Mouse (Mus musculus): ENCODE measurements around the gene Ppp1r26. TPM values are rescaled to one million over a fixed set of nuclear protein-coding genes. Genes with fewer than 3 reads are reported as not detected.
A peak's percentile ranks its signal among the peaks of the same experiment; 100 is the strongest.

Gene Ppp1r26
- polyA plus RNA-seq, 1 experiment from 2014 or later = 2.4 TPM

- no peaks in the 10 kb centered on the region for H3K27me3 ChIP-seq (ENCODE audit: insufficient read depth, low read length)
- no peak for TF ChIP-seq CTCF (IDR thresholded peaks at IDR 0.05; ENCODE audit: low read depth)
- no peaks in the 10 kb centered on the region for H3K4me1 ChIP-seq (replicated peaks; ENCODE audit: insufficient read depth, low read length)
- H3K36me3 ChIP-seq (ENCODE audit: insufficient read depth, low read length) = no peaks in the 10 kb centered on the region
- H3K4me3 ChIP-seq (replicated peaks; ENCODE audit: low read depth, low read length) = no peak overlapping the region
- no peak for DNase-seq (ENCODE audit: low spot score)
- H3K27ac ChIP-seq = no peak overlapping the region
- ATAC-seq (replicated peaks; ENCODE audit: low FRiP score, low read depth) = no peak
- WGBS = 95% methylated on average over 1 of the region's 1 CpGs
- no peak overlapping the region for H3K4me2 ChIP-seq (ENCODE audit: low read length)
- no peak overlapping the region for H3K9ac ChIP-seq (ENCODE audit: low read depth, low read length)
- no peaks in the 10 kb centered on the region for H3K9me3 ChIP-seq (replicated peaks; ENCODE audit: low read length)
Measured at GRCm38 (mm10) chr2:28416511-28416910, 30.1 kb upstream of the Ppp1r26 start.

DNA sequence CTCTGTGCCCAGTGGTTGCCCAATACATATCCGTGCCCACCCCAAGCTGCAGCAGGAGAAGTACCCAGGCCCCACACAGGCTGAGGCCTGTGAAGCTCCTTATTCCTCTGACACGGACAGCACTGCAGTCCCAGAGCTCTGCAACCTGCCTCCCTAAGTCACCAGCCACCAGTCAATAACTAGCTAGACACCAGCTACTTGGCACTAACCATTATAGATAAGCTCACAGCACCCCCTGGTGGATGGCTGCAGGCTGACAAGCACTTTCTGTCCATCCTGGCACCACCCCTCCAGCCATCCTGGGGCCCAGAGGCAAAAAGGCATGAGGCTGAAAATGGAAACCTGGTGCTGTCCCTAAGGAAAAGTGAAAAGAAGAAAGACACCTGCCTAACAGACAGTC, 28.6 kb upstream of the Ppp1r26 start:
- peak; percentile 91 for TF ChIP-seq CTCF (IDR thresholded peaks at IDR 0.05; ENCODE audit: low read depth)
- Histone ChIP-seq H3K27ac (no peak overlapping the region), H3K36me3 (ENCODE audit: insufficient read depth, low read length) (no peaks in the 10 kb centered on the region), H3K27me3 (ENCODE audit: insufficient read depth, low read length) (no peaks in the 10 kb centered on the region), H3K4me1 (replicated peaks; ENCODE audit: insufficient read depth, low read length) (no peaks in the 10 kb centered on the region), H3K9me3 (replicated peaks; ENCODE audit: low read length) (no peaks in the 10 kb centered on the region), H3K4me2 (ENCODE audit: low read length) (no peak overlapping the region), H3K9ac (ENCODE audit: low read depth, low read length) (no peak overlapping the region), H3K4me3 (replicated peaks; ENCODE audit: low read depth, low read length) (no peak overlapping the region)
- ATAC-seq (replicated peaks; ENCODE audit: low FRiP score, low read depth) = peak; percentile 33; the same call in 1 of the 2 replicates
- DNase-seq (ENCODE audit: low spot score) = peak; percentile 92
- WGBS = 42% methylated on average over 2 of the region's 2 CpGs

DNA sequence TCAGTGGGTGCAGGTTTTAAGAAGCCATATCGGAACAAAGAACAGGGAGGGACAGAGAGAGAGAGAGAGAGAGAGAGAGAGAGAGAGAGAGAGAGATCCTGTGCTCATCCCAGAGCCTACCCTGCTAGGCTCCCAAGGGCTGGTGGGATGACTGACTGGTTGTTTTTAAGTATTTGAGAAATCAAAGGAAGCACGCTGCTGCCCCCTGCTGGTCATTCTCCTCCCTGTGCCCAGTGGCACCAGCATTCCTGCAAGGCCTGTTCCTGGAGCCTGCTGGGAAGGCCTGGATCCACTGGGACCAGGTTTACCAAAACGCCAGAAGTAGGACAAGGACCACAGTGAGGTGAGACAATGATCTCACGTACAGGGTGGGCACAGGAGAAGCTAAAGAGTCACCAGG, 26.7 kb upstream of the Ppp1r26 start:
- Histone ChIP-seq H3K9me3 (replicated peaks; ENCODE audit: low read length) (no peaks in the 10 kb centered on the region), H3K27ac (no peak overlapping the region), H3K27me3 (ENCODE audit: insufficient read depth, low read length) (no peaks in the 10 kb centered on the region), H3K36me3 (ENCODE audit: insufficient read depth, low read length) (no peaks in the 10 kb centered on the region), H3K4me2 (ENCODE audit: low read length) (no peak overlapping the region), H3K4me1 (replicated peaks; ENCODE audit: insufficient read depth, low read length) (no peaks in the 10 kb centered on the region), H3K9ac (ENCODE audit: low read depth, low read length) (no peak overlapping the region), H3K4me3 (replicated peaks; ENCODE audit: low read depth, low read length) (no peak overlapping the region)
- 15% methylated on average over 4 of the region's 4 CpGs for WGBS
- TF ChIP-seq CTCF (IDR thresholded peaks at IDR 0.05; ENCODE audit: low read depth) = peak; percentile 96
- DNase-seq (ENCODE audit: low spot score) (peak; percentile 91), ATAC-seq (replicated peaks; ENCODE audit: low FRiP score, low read depth) (no peak)

DNA sequence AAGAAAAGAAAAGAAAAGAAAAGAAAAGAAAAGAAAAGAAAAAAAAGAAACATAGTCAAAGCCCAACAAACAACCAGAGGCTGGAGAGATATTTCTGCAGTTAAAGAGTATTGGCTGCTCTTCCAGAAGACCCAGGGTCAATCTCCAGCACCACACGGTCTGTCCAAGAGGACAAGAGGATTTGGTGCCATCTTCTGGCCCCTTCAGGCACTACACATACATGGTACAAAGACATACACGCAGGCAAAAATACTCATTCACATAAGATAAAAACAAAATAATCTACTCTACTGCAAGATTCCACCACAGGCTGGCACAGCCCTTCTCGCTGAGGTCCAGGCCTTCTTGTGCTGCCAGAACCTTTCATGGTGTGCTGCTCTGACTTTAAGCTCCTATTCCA, 23.4 kb upstream of the Ppp1r26 start:
- WGBS = 41% methylated on average over 3 of the region's 3 CpGs
- peak; percentile 73 for DNase-seq (ENCODE audit: low spot score)

DNA sequence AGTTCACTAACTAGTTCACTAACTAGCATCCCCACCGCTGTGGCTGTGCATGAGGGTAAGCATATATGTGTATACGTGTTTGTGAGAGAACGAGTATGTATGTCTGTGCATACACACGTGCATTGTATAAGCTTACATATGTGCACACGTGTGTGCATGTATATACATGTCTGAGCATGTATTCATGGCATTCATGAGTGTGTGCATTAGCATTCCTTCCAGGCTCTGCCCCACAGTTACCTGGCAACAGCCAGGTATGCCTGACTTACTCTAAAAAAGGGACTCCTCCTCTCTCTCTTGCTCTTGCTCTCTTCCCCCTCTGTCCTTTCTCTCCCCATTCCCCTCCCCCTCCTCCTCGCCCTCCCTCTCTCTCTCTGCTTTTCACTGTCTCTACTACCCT, 19.4 kb upstream of the Ppp1r26 start:
- Histone ChIP-seq H3K9me3 (replicated peaks; ENCODE audit: low read length) (no peaks in the 10 kb centered on the region), H3K27ac (no peak overlapping the region), H3K4me1 (replicated peaks; ENCODE audit: insufficient read depth, low read length) (no peaks in the 10 kb centered on the region), H3K36me3 (ENCODE audit: insufficient read depth, low read length) (no peaks in the 10 kb centered on the region), H3K9ac (ENCODE audit: low read depth, low read length) (no peak overlapping the region), H3K27me3 (ENCODE audit: insufficient read depth, low read length) (no peaks in the 10 kb centered on the region), H3K4me3 (replicated peaks; ENCODE audit: low read depth, low read length) (no peak overlapping the region), H3K4me2 (ENCODE audit: low read length) (no peak overlapping the region)
- no peak for TF ChIP-seq CTCF (IDR thresholded peaks at IDR 0.05; ENCODE audit: low read depth)
- ATAC-seq (replicated peaks; ENCODE audit: low FRiP score, low read depth) = no peak
- 84% methylated on average over 6 of the region's 6 CpGs for WGBS
- no peak for DNase-seq (ENCODE audit: low spot score)

More for the DNA sequence above, 23.4 kb upstream of the Ppp1r26 start:
- no peak overlapping the region for H3K9ac ChIP-seq (ENCODE audit: low read depth, low read length)
- TF ChIP-seq CTCF (IDR thresholded peaks at IDR 0.05; ENCODE audit: low read depth) = peak; percentile 70
- no peaks in the 10 kb centered on the region for H3K4me1 ChIP-seq (replicated peaks; ENCODE audit: insufficient read depth, low read length)
- H3K27ac ChIP-seq = no peak overlapping the region
- H3K36me3 ChIP-seq (ENCODE audit: insufficient read depth, low read length) = no peaks in the 10 kb centered on the region
- ATAC-seq (replicated peaks; ENCODE audit: low FRiP score, low read depth) = no peak
- no peaks in the 10 kb centered on the region for H3K27me3 ChIP-seq (ENCODE audit: insufficient read depth, low read length)
- no peaks in the 10 kb centered on the region for H3K9me3 ChIP-seq (replicated peaks; ENCODE audit: low read length)
- no peak overlapping the region for H3K4me2 ChIP-seq (ENCODE audit: low read length)
- no peak overlapping the region for H3K4me3 ChIP-seq (replicated peaks; ENCODE audit: low read depth, low read length)

- H3K9me3 ChIP-seq (replicated peaks; ENCODE audit: low read length) = no peaks in the 10 kb centered on the region
- ATAC-seq (replicated peaks; ENCODE audit: low FRiP score, low read depth) (no peak), DNase-seq (ENCODE audit: low spot score) (no peak)
- H3K36me3 ChIP-seq (ENCODE audit: insufficient read depth, low read length) = no peaks in the 10 kb centered on the region
- no peak overlapping the region for H3K4me2 ChIP-seq (ENCODE audit: low read length)
- H3K4me3 ChIP-seq (replicated peaks; ENCODE audit: low read depth, low read length) = no peak overlapping the region
- H3K4me1 ChIP-seq (replicated peaks; ENCODE audit: insufficient read depth, low read length) = no peaks in the 10 kb centered on the region
- H3K27ac ChIP-seq = no peak overlapping the region
- no peak for TF ChIP-seq CTCF (IDR thresholded peaks at IDR 0.05; ENCODE audit: low read depth)
- WGBS = 55% methylated on average over 6 of the region's 6 CpGs
- no peaks in the 10 kb centered on the region for H3K27me3 ChIP-seq (ENCODE audit: insufficient read depth, low read length)
- H3K9ac ChIP-seq (ENCODE audit: low read depth, low read length) = no peak overlapping the region
Measured at GRCm38 (mm10) chr2:28430846-28431245, 15.8 kb upstream of the Ppp1r26 start.

- WGBS = 0% methylated on average over 1 of the region's 1 CpGs
- DNase-seq (ENCODE audit: low spot score) (no peak), ATAC-seq (replicated peaks; ENCODE audit: low FRiP score, low read depth) (no peak; the same call in 1 of the 2 replicates)
- Histone ChIP-seq H3K9me3 (replicated peaks; ENCODE audit: low read length) (no peaks in the 10 kb centered on the region), H3K4me3 (replicated peaks; ENCODE audit: low read depth, low read length) (no peak overlapping the region), H3K4me2 (ENCODE audit: low read length) (no peak overlapping the region), H3K9ac (ENCODE audit: low read depth, low read length) (no peak overlapping the region), H3K4me1 (replicated peaks; ENCODE audit: insufficient read depth, low read length) (no peaks in the 10 kb centered on the region), H3K36me3 (ENCODE audit: insufficient read depth, low read length) (no peaks in the 10 kb centered on the region), H3K27ac (no peak overlapping the region), H3K27me3 (ENCODE audit: insufficient read depth, low read length) (no peaks in the 10 kb centered on the region)
- no peak for TF ChIP-seq CTCF (IDR thresholded peaks at IDR 0.05; ENCODE audit: low read depth)
Measured at GRCm38 (mm10) chr2:28432811-28433210, 13.8 kb upstream of the Ppp1r26 start.
